8 mouse cellular contexts compared by ENCODE assay signal in the genomic region with DNA sequence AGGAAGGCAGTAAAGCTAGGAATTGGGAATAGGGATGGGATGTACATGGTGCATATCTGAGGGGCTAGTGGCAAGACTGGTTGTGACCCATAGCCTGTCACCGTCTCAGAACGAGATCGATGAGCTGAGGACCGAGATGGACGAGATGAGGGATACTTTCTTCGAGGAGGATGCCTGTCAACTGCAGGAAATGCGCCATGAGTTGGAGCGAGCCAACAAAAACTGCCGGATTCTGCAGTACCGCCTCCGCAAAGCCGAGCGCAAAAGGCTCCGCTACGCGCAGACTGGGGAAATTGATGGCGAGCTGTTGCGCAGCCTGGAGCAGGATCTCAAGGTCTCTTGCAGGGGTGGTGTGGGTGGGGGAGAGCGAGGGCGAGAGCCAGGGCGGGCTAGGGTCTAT. TPM values are rescaled to one million over a fixed set of nuclear protein-coding genes. Genes with fewer than 3 reads are reported as not detected.
DNase-seq lines count a peak whose midpoint lies in the region; ATAC-seq lines count a peak whose summit lies in the region.

No protein-coding gene starts in this region.

- H3K27ac ChIP-seq in forebrain, embryonic 16.5 days (ENCODE audit: low read length): peak overlapping the region; percentile 96
- H3K27ac ChIP-seq in neural tube, embryonic 14.5 days (ENCODE audit: low read depth, low read length): peak overlapping the region; percentile 95

- no peaks in the 10 kb centered on the region for H3K27me3 ChIP-seq in forebrain, embryonic 16.5 days (replicated peaks; ENCODE audit: control insufficient read depth, insufficient read depth, low read length)
- H3K27me3 ChIP-seq in neural tube, embryonic 14.5 days (ENCODE audit: control insufficient read depth, insufficient read depth, low read length): no peaks in the 10 kb centered on the region

- H3K36me3 ChIP-seq in forebrain, embryonic 16.5 days (ENCODE audit: control insufficient read depth, insufficient read depth): peaks cover 13% of the 10 kb centered on the region
- peaks cover 19% of the 10 kb centered on the region; the same call in 1 of the 2 replicates for H3K36me3 ChIP-seq in neural tube, embryonic 14.5 days (ENCODE audit: control insufficient read depth, insufficient read depth, low read length)

- WGBS in forebrain, embryonic 16.5 days: under 1% methylated on average over 21 of the region's 21 CpGs
- WGBS in neural tube, embryonic 14.5 days: under 1% methylated on average over 21 of the region's 21 CpGs

- peak overlapping the region; percentile 96 for H3K4me2 ChIP-seq in forebrain, embryonic 16.5 days (ENCODE audit: low read length)
- peak overlapping the region; percentile 87 for H3K4me2 ChIP-seq in neural tube, embryonic 14.5 days (ENCODE audit: low read depth, low read length)

- peak overlapping the region; percentile 92 for H3K9ac ChIP-seq in forebrain, embryonic 16.5 days (replicated peaks; ENCODE audit: low read depth, low read length)
- peak overlapping the region; percentile 87 for H3K9ac ChIP-seq in neural tube, embryonic 14.5 days (replicated peaks; ENCODE audit: low read depth, low read length)

- H3K9me3 ChIP-seq in forebrain, embryonic 16.5 days (ENCODE audit: control insufficient read depth, low read length): no peaks in the 10 kb centered on the region
- no peaks in the 10 kb centered on the region for H3K9me3 ChIP-seq in neural tube, embryonic 14.5 days (ENCODE audit: control insufficient read depth, low read length)

- H3K4me3 ChIP-seq in forebrain, embryonic 16.5 days (replicated peaks; ENCODE audit: low read length): peak overlapping the region; percentile 88
- H3K4me3 ChIP-seq in neural tube, embryonic 14.5 days (ENCODE audit: low read depth, low read length): peak overlapping the region; percentile 81

- peaks cover 28% of the 10 kb centered on the region for H3K4me1 ChIP-seq in forebrain, embryonic 16.5 days (replicated peaks; ENCODE audit: control insufficient read depth, insufficient read depth, low read length)
- H3K4me1 ChIP-seq in neural tube, embryonic 14.5 days (ENCODE audit: control insufficient read depth, insufficient read depth, low read length): peaks cover 22% of the 10 kb centered on the region; the same call in 1 of the 2 replicates

- peak; percentile 2 for DNase-seq in adrenal gland, postnatal 25 days
- DNase-seq in adrenal gland, adult 8-10 months: no peak
- peak; percentile 71 for DNase-seq in cerebellum, adult 11-12 months
- DNase-seq in left cerebral cortex, adult 11 months (ENCODE audit: low spot score): peak; percentile 54
- DNase-seq in urinary bladder, postnatal 36 days (ENCODE audit: low spot score in 2 of 2): no peak
- DNase-seq in T-cell, adult 2 months (ENCODE audit: low spot score): no peak

- ATAC-seq in forebrain, embryonic 16.5 days: no peak
- ATAC-seq in neural tube, embryonic 14.5 days (ENCODE audit: low read depth): no peak

RNA-seq across cellular contexts. Expression of a gene that starts 4.4 kb away (rescaled TPM):
- total RNA-seq in adrenal gland, postnatal 25 days (2021): 5.9 and 6.0 TPM in 2 replicates
- total RNA-seq in adrenal gland, adult 8-10 months (2022): 10 to 100 TPM in 3 of 4 experiments, 1 to 10 TPM in 1; 8.3 to 15.9 (median 12.0) TPM
- polyA plus RNA-seq in forebrain, embryonic 16.5 days (2015; fragmentation: Nextera tagmentation; extraction: Ambion mirVana): 101 and 106 TPM in 2 replicates
- polyA plus RNA-seq in neural tube, embryonic 14.5 days (2014; fragmentation: Nextera tagmentation; extraction: Ambion mirVana): 104 and 110 TPM in 2 replicates

RNA-seq across cellular contexts. Expression of a gene that starts 50.7 kb away (rescaled TPM):
- total RNA-seq in adrenal gland, postnatal 25 days (2021): not detected in 2 replicates
- 1 to 10 TPM in 3 of 4 experiments, not detected in 1; 1.9 to 3.9 (median 2.5) TPM for total RNA-seq in adrenal gland, adult 8-10 months (2022)
- polyA plus RNA-seq in forebrain, embryonic 16.5 days (2015; fragmentation: Nextera tagmentation; extraction: Ambion mirVana): 16.3 and 18.5 TPM in 2 replicates
- polyA plus RNA-seq in neural tube, embryonic 14.5 days (2014; fragmentation: Nextera tagmentation; extraction: Ambion mirVana): 12.1 and 14.9 TPM in 2 replicates

Comparison
In these comparisons a context has a peak if more than half of its experiments do, and no peak if none do; other contexts are left out.
1. DNase-seq: peak in adrenal gland, postnatal 25 days (single experiment), cerebellum, adult 11-12 months (single experiment) and left cerebral cortex, adult 11 months (single experiment); none in adrenal gland, adult 8-10 months (single experiment), urinary bladder, postnatal 36 days (0 of 2) and T-cell, adult 2 months (single experiment).